Mouse (Mus musculus): ENCODE results near the gene Pygb.
A peak's percentile ranks its signal among the peaks of the same experiment; 100 is the strongest.

Gene Pygb

DNA sequence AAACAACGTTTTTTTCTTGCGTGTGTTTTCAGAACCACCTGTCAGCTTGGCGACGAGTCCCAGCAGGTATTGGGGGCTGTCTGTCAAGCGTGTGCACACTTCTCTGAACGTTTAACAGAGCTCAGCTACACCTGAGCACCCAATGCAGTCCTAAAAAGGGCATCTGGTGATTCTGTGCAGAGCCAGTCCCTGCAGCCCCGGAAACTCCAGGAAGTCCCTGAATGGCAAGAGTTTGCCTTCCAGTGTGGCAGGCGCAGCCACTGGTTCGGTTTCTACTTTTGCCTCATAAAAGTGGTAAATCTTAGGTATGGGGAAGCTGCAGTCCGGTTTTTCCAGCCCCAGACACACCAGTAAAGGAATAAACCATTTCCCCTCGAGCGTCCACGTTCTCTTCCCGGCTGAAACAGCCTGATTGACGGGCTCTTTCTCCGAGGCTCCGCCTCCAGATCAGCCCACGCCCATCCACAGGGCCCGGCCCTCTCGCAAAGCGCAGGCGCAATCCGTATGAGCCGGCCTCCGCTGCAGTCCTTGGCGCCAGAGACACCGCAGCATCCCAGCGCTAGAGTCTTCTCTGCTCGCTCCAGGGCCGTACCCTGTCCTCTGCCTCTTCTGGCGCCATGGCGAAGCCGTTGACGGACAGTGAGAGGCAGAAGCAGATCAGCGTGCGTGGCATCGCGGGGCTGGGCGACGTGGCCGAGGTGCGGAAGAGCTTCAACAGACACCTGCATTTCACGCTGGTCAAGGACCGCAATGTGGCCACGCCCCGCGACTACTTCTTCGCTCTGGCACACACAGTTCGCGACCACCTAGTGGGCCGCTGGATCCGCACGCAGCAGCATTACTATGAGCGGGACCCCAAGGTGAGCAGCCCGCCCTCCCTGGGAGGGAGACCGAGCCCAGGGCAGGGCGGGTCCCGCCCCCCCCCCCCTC, at the start of gene Pygb:
TSS of gene Pygb (plus strand) at position 485 of the 930 bp plus-strand sequence.
- peak; percentile 77 for DNase-seq (ENCODE audit: low read depth, low spot score)

DNA sequence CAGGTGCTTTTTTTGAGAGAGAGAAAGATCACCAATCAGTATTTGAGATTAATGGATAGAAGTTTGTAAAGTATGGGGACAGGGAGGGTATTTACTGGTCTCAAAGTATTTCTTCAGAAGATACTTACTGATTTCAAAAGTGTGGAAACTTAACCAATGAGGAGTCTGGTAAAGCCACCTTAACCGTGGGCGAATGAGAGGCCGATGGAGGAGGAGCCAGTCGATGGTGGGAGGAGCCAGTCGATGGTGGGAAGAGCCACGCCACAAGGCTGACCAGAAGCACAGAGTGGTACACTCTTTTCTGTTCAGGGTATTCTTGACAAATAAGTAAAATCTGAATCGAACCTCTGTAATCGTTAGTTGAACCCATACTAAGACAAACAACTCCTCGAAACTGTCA, 48.7 kb upstream of the Pygb start:
- DNase-seq (ENCODE audit: low read depth, low spot score) = no peak

DNA sequence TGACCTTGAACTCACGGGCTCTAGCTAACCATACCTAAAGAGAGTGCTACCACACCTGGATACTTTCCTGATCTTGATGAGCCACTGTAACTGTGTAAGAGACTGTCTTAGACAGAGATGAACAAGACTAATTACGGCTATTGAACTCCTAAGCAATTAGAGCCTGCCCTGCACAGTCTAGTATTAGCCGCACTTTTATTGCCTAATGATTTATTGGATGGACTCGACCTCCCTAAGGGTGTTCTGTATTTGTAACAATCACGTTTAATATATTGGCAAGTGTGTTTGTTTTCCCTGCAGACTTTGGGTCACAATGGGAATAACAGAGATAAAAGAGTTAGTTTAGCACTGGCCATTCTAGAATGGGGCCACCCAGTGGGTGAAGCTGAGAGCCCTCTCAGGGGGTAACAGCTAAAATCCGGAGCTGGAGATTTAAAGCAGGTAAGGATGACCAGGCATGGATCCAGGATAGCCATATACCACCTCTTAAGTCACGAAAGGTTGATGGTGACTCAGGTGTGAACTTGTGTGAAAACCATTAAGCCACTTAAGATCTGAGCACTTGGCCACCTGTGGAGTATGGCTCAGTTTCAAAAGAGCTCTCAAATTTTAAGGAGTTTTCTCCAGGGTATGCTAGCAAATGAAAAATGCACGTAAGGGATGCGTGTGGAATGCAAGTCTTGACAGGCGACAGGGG, 46.2 kb upstream of the Pygb start:
- no peak for DNase-seq (ENCODE audit: low read depth, low spot score)

GRCm38 (mm10) chr2:150741405-150741804, 45.1 kb upstream of the Pygb start:
- DNase-seq (ENCODE audit: low read depth, low spot score) = no peak

DNA sequence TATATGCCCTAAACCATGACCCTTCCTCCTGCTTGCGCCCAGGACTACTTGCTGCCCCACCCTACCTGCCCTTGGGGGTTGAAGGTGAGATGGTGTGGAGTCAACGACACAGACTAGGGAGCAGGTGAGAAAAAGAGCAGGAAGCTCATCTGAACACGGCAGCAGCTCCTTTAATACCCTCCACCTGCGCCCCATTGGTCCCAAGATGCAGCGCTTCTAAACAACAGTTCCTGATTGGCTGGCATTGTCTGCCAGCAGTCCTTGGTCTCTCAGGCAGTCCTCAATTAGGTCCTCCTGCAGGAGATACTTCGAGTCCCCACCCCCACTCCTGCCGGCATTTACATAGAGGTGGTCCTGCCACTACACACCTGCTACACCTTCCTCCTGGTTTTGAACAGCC, 41.5 kb upstream of the Pygb start:
- DNase-seq (ENCODE audit: low read depth, low spot score) = no peak

GRCm38 (mm10) chr2:150748854-150749253, 37.7 kb upstream of the Pygb start, which contains the start of gene Entpd6:
TSS of gene Entpd6 (plus strand) at chr2:150749042.
- peak; percentile 89 for DNase-seq (ENCODE audit: low read depth, low spot score)

- DNase-seq (ENCODE audit: low read depth, low spot score) = no peak
Observed at GRCm38 (mm10) chr2:150749283-150749682, 37.3 kb upstream of the Pygb start.

GRCm38 (mm10) chr2:150750129-150750979, 36.2 kb upstream of the Pygb start:
- no peak for DNase-seq (ENCODE audit: low read depth, low spot score)

GRCm38 (mm10) chr2:150755016-150755415, 31.5 kb upstream of the Pygb start:
- no peak for DNase-seq (ENCODE audit: low read depth, low spot score)

GRCm38 (mm10) chr2:150761476-150761875, 25.1 kb upstream of the Pygb start:
- DNase-seq (ENCODE audit: low read depth, low spot score) = no peak

GRCm38 (mm10) chr2:150765619-150766018, 20.9 kb upstream of the Pygb start:
- DNase-seq (ENCODE audit: low read depth, low spot score) = no peak

DNA sequence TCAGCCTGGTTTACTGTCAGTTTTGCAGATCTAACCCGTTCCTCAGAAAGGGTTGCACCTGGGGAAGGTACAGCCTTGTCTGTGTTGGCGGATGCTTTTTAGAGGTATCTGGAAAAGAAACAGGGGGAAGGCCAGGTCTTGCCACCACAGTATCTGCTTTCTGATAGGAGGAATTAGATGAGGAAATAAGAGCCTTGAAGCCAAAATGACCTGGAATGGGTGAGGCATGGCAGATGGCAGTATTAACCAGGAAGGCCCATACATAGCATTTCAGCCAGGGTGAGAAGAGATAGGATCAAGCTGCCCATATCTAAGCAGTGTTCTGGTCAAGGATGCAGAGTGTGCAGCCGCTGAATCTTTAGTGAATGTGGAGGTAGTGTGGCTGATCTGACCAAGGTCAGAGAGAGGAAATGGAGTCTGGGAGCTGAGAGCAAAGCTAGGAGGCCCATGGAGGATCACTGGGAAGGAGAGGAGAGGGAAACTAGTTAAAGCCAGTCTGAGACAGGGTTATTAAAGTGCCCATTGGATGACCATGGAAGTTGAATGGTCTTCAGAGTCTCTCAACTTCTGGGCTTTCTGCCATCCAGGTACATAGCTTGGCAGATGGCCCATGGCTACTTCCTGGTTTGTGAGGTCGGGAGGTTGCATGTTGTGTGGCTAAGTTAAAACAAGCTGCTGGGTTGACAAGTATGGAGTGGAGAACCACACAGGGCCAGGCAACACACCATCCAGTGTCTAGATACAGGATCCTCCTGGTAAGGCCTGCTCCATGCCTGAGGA, 20.3 kb upstream of the Pygb start:
- DNase-seq (ENCODE audit: low read depth, low spot score) = no peak

DNA sequence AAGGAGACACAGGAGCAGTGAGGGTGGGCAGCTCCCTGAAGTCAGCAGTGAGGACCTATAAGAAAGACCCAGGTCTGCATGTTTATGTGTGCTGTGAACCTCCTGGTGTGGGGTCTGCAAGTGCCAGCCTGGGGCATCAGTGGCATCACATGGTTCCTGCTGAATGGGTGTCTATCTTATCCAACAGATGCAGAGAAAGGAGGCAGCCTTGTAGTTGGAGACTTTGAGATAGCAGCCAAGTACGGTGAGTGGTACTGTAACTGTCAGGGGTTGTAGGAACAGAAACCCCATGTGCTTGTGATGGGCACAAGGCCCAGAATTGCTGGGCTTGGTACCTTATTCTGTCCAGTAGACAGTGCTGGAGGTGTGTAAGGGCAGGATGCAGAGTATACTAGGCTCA, 17.9 kb upstream of the Pygb start:
- no peak for DNase-seq (ENCODE audit: low read depth, low spot score)

GRCm38 (mm10) chr2:150770747-150771146, 15.8 kb upstream of the Pygb start:
- no peak for DNase-seq (ENCODE audit: low read depth, low spot score)

DNA sequence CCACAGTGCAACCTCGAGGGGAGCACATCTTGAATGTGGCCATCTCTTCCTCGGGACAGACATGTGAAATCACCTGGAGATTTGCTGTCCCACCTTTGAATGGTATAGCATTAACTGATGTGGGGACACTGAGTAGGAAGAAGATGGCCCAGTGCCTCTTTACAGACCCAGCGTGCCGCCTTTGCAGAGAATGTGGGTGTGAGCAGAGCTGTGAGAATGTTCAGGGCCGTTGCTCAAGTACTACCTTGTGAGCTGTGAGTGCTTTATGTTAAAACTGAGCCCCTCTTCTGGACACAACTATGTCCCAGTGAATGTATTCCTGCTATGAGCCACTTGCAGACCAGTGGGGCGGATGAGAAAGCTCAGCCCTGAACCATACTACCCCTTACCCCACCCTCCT, 15.4 kb upstream of the Pygb start:
- no peak for DNase-seq (ENCODE audit: low read depth, low spot score)

- no peak for DNase-seq (ENCODE audit: low read depth, low spot score)
Observed at GRCm38 (mm10) chr2:150771996-150772395, 14.5 kb upstream of the Pygb start.

DNA sequence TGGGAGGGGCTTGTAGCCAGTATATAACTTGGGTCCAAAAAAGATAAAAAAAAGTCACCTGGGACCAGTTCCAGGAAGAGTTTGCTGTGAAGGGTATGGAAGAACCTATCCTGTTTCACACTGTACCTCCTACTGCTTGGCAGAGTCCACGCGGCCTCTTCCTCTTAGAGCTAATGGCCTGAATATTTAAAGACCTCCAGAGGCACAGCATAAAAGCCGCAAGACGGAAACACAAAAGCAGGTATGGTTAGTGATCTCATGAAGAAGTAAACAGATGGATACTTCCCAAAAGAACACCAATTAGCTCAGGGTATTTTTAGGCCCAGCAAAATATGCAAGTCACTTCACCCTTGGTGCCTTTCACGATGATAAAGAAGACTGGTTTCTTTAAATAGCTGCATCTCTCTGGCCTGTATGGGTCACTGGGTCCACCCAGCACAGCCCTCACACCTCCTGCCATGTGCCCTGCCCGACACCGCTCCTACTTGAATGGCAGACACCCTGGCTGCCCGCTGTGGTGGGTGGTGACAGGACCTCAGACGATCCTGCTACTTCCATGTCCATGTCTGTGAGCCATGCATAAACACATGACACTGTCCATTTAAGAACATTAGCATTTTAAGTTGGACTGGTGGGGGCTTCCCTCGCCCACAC, 13.9 kb upstream of the Pygb start:
- DNase-seq (ENCODE audit: low read depth, low spot score) = no peak

DNA sequence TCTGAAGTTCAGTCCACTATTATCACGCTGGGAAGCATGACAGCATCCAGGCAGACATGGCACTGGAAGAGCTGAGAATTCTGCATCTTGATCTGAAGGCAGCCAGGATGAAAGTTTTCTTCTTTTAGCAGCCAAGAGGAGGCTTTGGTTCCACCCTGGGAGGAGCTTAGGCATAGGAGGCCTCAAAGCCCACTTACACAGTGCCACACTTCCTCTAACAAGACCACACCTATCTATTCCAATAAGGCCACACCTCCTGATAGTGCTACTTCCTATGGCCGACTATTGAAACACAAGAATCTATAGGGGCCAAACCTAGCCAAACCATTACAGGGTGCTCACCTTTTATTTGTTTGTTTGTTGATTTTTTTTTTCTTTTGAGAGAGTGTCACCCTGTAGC, 3.7 kb upstream of the Pygb start:
- no peak for DNase-seq (ENCODE audit: low read depth, low spot score)

DNA sequence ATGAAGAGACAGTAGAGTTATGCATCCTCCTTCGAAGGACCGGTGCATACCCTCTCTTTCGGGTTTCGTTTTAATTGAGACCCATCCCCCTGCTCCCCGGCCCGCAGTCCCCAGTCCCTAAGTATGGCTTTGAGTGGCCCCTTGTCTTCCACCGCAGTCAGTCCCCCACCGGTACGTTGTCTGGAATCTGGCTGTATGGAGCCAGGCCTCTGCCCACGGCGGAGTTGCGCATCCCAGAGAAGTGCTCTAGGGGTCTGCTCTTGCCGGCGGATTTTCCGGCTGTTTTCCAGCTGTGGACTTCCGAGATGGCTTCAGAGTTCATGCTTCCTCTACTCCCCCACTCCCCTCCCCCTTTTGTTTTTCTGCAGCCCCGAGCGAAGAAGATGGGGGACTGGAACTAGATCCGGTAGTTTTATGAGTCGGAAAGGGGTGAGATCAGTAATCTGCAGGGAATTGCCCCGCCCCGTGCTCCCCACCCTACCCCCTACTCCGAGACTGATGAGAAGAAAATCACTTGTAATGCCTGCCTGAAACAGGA, 768 bp downstream of the Pygb start:
- DNase-seq (ENCODE audit: low read depth, low spot score) = peak; percentile 20

All from WW6 (cell line).